Mouse (Mus musculus) stomach, embryonic 16.5 days (tissue): Measurements from ENCODE around the gene Mpp3. TPM values are rescaled to one million over a fixed set of nuclear protein-coding genes. Genes with fewer than 3 reads are reported as not detected.

ENCODE experiments used
- ATAC-seq: fragments of 200-750 bp; cut with Nextera tagmentation; 2 replicates; pipeline ENCODE4 v1.8.0; 2017; ENCODE audit warnings: moderate number of reproducible peaks, moderate TSS enrichment; ENCODE audit not compliant: insufficient read depth, low FRiP score
- H3K27ac ChIP-seq: fragments of 300-500 bp; sonication (generic); 2 replicates; pipeline ENCODE4 v1.5.1; 2014; ENCODE audit warnings: low read length
- H3K27me3 ChIP-seq: fragments of 300-500 bp; sonication (generic); 2 replicates; pipeline ENCODE4 v1.6.1; 2014; ENCODE audit warnings: low read length, control low read depth, mixed read lengths; ENCODE audit not compliant: control insufficient read depth, insufficient read depth
- H3K36me3 ChIP-seq: fragments of 300-500 bp; sonication (generic); 2 replicates; pipeline ENCODE4 v1.6.1; 2014; ENCODE audit warnings: low read length; ENCODE audit not compliant: control insufficient read depth, insufficient read depth
- H3K4me1 ChIP-seq: fragments of 300-500 bp; sonication (generic); 2 replicates; pipeline ENCODE4 v1.6.1; 2014; ENCODE audit warnings: low read length, control low read depth, mixed read lengths; ENCODE audit not compliant: control insufficient read depth, insufficient read depth
- H3K4me2 ChIP-seq: fragments of 300-500 bp; sonication (generic); 2 replicates; pipeline ENCODE4 v1.6.1; 2014; ENCODE audit warnings: low read depth, low read length, mixed read lengths
- H3K4me3 ChIP-seq: fragments of 300-500 bp; sonication (generic); replicated peaks from 2 replicates; pipeline ENCODE4 v1.5.1; 2014; ENCODE audit warnings: mild to moderate bottlenecking, low read length
- H3K9ac ChIP-seq: fragments of 300-500 bp; sonication (generic); 2 replicates; pipeline ENCODE4 v1.6.1; 2014; ENCODE audit warnings: low read length
- H3K9me3 ChIP-seq: fragments of 300-500 bp; sonication (generic); replicated peaks from 2 replicates; pipeline ENCODE4 v1.6.1; 2016; ENCODE audit warnings: low read length, control low read depth; ENCODE audit not compliant: control insufficient read depth
- WGBS: fragments of 180-500 bp; shearing (Covaris S2); extraction: QIAGEN DNeasy Blood & Tissue Kit; methylation state at CpG from one replicate; pipeline ENCODE4 v1.1.7; 2014; 5-methylcytosine and 5-hydroxymethylcytosine counted together
- polyA plus RNA-seq: library from polyadenylated mRNA; unstranded; fragments of >200 nt; fragmentation: Nextera tagmentation; extraction: Ambion mirVana; gene quantifications from 2 replicates; pipeline ENCODE4 v1.2.1, GENCODE M21; 2015

The Mpp3 gene
- polyA plus RNA-seq, 1 experiment from 2014 or later, result 9.6 TPM

DNA sequence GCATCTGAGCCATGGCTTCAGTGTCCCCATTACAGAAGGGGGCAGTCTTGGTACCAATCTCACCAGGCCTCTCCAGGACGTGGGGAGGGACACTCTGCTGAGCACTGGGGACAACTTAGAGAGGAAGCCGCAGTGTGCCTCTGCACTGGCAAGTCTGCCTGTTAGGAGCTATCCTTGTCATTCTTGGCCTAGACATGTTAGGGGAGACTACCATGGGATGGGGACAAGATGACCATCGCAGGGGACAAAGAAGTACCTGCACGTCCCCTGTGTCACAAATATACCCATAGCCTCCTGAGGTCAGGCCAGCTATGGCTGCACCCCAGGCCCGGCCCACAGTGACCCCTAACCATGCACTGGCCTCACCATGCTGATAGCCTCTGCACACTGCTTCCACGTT is 15.1 kb upstream of the Mpp3 start:
- no peaks in the 10 kb centered on the region for H3K36me3 ChIP-seq
- no peak overlapping the region for H3K4me3 ChIP-seq
- H3K4me1 ChIP-seq, result no peaks in the 10 kb centered on the region
- H3K27me3 ChIP-seq, result no peaks in the 10 kb centered on the region
- H3K9me3 ChIP-seq, result no peaks in the 10 kb centered on the region
- WGBS, result 83% methylated on average over 6 of the region's 6 CpGs
- H3K9ac ChIP-seq, result no peak overlapping the region
- ATAC-seq, result no peak
- no peak overlapping the region for H3K27ac ChIP-seq
- no peak overlapping the region for H3K4me2 ChIP-seq

DNA sequence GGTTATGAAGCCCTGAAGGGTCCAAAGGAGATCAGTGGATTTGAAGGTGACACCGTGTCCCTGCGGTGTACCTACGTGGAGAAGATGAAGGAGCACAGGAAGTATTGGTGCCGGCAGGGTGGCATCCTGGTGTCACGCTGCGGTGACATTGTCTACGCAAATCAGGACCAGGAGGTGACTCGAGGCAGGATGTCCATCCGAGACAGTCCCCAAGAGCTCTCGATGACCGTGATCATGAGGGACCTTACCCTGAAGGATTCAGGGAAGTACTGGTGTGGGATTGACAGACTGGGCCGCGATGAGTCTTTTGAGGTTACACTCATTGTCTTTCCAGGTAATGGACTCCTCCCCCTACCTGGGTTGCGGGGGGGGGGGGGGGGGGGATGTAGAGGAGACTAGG is 14.7 kb upstream of the Mpp3 start:
- H3K27ac ChIP-seq, result no peak overlapping the region
- no peaks in the 10 kb centered on the region for H3K4me1 ChIP-seq
- ATAC-seq, result no peak
- WGBS, result 86% methylated on average over 13 of the region's 14 CpGs
- H3K9ac ChIP-seq, result no peak overlapping the region
- H3K4me2 ChIP-seq, result no peak overlapping the region
- no peaks in the 10 kb centered on the region for H3K27me3 ChIP-seq
- H3K4me3 ChIP-seq, result no peak overlapping the region
- no peaks in the 10 kb centered on the region for H3K9me3 ChIP-seq
- H3K36me3 ChIP-seq, result no peaks in the 10 kb centered on the region

DNA sequence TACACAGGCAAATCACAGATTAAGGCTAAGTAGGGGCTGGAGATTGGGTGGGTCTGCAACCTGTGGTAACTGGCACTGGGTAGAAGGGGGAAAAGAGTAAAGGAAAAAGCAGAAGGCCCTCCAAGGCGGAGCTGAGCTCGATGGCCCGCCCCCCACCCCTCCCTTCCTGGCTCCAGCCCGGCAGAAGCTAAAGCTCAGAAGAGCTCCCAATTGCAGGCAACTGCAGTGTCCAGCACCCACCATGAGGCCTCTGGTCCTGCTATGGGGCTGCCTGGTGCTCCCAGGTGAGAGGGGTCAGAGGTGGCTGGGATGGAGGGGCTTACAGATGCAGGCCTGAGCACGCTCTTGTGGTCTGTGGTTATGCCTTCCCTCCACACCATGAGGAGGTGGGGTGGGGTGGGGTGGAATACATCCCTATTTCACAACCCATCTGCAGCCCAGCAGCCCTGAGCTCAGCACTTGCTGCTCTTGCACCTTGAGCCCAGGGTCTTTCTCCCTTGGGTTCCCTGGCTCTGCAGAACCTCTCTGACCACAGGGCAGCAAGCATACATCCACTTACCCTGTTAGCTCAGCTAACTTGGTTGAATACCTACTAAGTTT is 13.2 kb upstream of the Mpp3 start, which contains the start of gene Cd300lg:
TSS of gene Cd300lg (plus strand) at position 160 of the 600 bp plus-strand sequence.
- H3K9me3 ChIP-seq, result no peaks in the 10 kb centered on the region
- no peak for ATAC-seq
- WGBS, result 64% methylated on average over 5 of the region's 5 CpGs
- H3K4me2 ChIP-seq, result no peak within 1 kb of the TSS; the same call in 1 of the 2 replicates
- no peak within 1 kb of the TSS for H3K27ac ChIP-seq
- H3K9ac ChIP-seq, result no peak within 1 kb of the TSS
- no peaks in the 10 kb centered on the region for H3K4me1 ChIP-seq
- H3K36me3 ChIP-seq, result no peaks in the 10 kb centered on the region
- H3K27me3 ChIP-seq, result no peaks in the 10 kb centered on the region
- H3K4me3 ChIP-seq, result no peak within 1 kb of the TSS

DNA sequence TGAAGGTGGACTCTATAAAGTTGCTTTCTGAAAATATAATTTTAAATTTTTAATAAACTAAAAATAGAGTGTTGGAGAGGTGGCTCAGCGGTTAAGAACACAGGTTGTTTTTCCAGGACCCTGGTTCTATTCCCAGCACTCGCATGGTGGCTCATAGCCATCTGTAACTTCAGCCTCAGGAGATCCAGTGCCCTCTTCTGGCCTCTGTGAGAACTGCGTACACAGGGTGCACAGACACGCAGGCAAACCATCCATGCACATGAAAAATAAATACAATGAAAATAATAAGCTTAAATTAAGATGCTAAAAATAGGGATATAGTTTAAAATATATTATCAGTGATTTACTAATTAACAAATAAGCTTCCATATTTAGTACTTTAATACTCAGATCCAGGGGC is 12.4 kb upstream of the Mpp3 start:
- WGBS, result 75% methylated on average over 4 of the region's 4 CpGs
- no peaks in the 10 kb centered on the region for H3K9me3 ChIP-seq
- H3K27me3 ChIP-seq, result no peaks in the 10 kb centered on the region
- no peaks in the 10 kb centered on the region for H3K36me3 ChIP-seq
- H3K4me3 ChIP-seq, result no peak overlapping the region
- no peak overlapping the region for H3K9ac ChIP-seq
- H3K4me1 ChIP-seq, result no peaks in the 10 kb centered on the region
- ATAC-seq, result no peak
- H3K27ac ChIP-seq, result no peak overlapping the region
- H3K4me2 ChIP-seq, result no peak overlapping the region

DNA sequence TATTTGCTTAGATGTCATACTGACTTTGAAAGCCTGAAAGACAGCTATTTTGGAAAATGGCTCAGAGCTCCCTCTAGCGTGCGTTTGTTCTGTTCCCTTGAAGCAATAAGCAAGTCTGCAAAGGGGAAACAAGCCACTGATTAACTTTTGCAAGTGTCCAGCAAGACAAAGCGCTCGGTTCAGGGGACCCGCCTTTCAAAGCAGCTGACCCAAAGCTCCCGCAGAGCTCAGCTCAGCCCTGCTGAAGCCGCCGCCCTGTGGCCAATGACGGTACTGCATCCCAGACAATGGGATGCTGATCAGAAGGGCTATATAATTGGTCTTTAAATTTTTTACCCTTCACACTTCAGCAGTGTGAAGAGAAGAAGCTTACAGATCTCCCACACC is 11.9 kb upstream of the Mpp3 start:
- H3K9ac ChIP-seq, result no peak overlapping the region
- peak; percentile 86 for ATAC-seq
- H3K4me1 ChIP-seq, result no peaks in the 10 kb centered on the region
- H3K4me3 ChIP-seq, result no peak overlapping the region
- H3K4me2 ChIP-seq, result 0 out of 2 replicates have a peak overlapping the region, but pooled peaks have one; percentile 16
- H3K36me3 ChIP-seq, result no peaks in the 10 kb centered on the region
- H3K27me3 ChIP-seq, result no peaks in the 10 kb centered on the region
- under 1% methylated on average over 9 of the region's 9 CpGs for WGBS
- H3K27ac ChIP-seq, result no peak overlapping the region
- H3K9me3 ChIP-seq, result no peaks in the 10 kb centered on the region

DNA sequence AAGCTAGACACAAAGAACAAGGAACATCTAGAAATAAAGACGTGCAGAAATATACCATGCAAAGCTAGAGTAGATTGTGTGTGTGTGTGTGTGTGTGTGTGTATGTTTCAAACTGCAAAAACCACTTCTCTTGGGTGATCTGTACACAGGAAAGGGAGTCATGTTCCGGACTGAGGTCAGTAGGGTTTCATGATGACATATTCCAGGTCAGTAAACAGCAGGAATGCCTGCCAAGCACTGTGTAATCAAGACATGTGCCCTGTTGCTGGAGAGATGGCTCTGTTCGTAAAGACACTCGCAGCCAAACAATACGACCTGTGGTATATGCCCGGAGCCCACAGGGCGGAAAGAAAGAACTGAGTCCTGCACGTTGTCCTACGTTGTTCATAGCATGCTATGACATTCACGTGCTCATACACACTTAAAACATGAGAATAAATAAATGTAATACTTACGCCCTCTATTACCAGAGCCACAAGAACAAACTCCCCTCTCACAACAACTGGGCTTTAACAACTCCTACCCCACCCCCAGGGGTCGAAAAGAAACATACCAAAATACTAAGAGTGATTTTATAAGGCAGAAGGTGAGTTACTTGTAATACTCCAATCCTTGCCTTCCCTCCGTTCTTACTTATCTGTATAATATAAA is 11.4 kb upstream of the Mpp3 start:
- no peaks in the 10 kb centered on the region for H3K27me3 ChIP-seq
- H3K4me1 ChIP-seq, result no peaks in the 10 kb centered on the region
- no peak overlapping the region for H3K9ac ChIP-seq
- ATAC-seq, result no peak
- WGBS, result 50% methylated on average over 13 of the region's 13 CpGs
- H3K4me3 ChIP-seq, result no peak overlapping the region
- no peaks in the 10 kb centered on the region for H3K36me3 ChIP-seq
- no peaks in the 10 kb centered on the region for H3K9me3 ChIP-seq
- H3K27ac ChIP-seq, result no peak overlapping the region
- 0 out of 2 replicates have a peak overlapping the region, but pooled peaks have one; percentile 16 for H3K4me2 ChIP-seq

DNA sequence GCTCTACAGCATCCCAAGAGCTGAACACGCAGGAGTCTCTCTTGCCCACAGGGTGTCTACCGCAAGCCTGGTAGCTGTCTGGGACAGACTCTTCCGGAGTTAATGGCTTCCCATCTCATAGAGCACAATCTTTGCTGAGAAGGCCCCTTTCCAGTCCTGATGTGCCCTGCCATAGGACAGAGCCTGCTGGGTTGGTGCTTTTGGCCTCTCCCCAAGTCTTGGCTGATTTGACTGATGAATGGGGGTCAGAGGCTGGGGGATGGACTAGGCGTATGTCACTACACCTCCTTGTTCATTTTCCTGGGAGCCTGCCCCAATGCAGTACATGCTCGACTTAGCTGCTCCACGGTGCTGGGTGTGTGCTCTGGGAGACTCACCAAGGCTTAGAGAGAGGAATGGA is 9.5 kb upstream of the Mpp3 start:
- Histone ChIP-seq H3K4me1 (no peaks in the 10 kb centered on the region), H3K27ac (no peak overlapping the region), H3K9me3 (no peaks in the 10 kb centered on the region), H3K36me3 (no peaks in the 10 kb centered on the region), H3K9ac (no peak overlapping the region), H3K4me2 (no peak overlapping the region), H3K4me3 (no peak overlapping the region), H3K27me3 (no peaks in the 10 kb centered on the region)
- ATAC-seq, result no peak
- WGBS, result 80% methylated on average over 6 of the region's 6 CpGs

DNA sequence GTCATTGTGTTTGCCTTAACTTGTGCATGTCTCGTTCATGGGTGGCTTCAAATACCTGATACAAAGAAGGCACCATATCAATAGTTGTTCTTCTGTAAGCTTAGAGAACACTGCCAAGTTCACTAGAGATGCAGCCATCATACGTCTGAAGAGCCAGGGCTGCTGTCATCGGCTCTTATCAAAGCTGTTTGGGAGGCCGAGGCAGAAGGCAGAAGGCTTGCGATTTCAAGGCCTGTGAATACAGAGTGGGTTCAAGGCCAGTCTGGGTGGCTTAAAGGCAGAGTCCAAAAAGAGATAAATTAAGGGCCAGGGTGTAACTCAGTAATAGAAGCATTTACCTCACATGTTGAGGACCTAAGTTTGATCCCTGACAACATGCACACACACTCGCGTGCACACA is 8.1 kb upstream of the Mpp3 start:
- H3K4me1 ChIP-seq, result no peaks in the 10 kb centered on the region
- WGBS, result 76% methylated on average over 7 of the region's 7 CpGs
- H3K27ac ChIP-seq, result no peak overlapping the region
- H3K9me3 ChIP-seq, result no peaks in the 10 kb centered on the region
- no peaks in the 10 kb centered on the region for H3K36me3 ChIP-seq
- no peaks in the 10 kb centered on the region for H3K27me3 ChIP-seq
- no peak overlapping the region for H3K9ac ChIP-seq
- no peak overlapping the region for H3K4me3 ChIP-seq
- no peak overlapping the region for H3K4me2 ChIP-seq
- ATAC-seq, result no peak

DNA sequence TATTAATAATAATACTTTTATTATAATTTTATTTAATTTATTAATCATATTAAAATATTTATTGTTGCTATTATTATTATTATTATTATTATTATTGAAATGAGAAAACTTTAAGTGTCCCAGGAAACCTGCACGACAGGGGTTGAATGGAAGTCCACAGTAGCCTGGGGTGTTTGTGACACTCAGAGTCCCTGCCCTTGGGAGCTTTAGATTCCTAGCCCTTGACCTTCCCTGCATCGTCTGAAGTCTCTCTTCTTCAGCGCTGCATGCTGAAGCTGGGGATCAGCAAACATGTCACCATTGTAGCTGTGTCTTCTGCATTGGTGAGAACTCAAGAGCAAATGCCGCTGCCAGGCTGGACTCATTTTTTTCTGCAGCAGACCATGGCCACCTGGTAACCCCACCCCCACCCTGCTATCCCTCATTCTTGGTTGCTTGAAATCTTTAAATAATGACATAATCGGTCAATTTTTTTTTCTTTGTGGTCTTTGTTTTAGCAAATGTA is 7.2 kb upstream of the Mpp3 start:
- H3K27me3 ChIP-seq, result no peaks in the 10 kb centered on the region
- ATAC-seq, result no peak
- H3K9ac ChIP-seq, result no peak overlapping the region
- H3K4me1 ChIP-seq, result no peaks in the 10 kb centered on the region
- WGBS, result 67% methylated on average over 5 of the region's 5 CpGs
- no peak overlapping the region for H3K27ac ChIP-seq
- no peak overlapping the region for H3K4me2 ChIP-seq
- no peak overlapping the region for H3K4me3 ChIP-seq
- no peaks in the 10 kb centered on the region for H3K36me3 ChIP-seq
- no peaks in the 10 kb centered on the region for H3K9me3 ChIP-seq
